Comparison of ENCODE assay signal across 20 mouse cellular contexts in the genomic region with DNA sequence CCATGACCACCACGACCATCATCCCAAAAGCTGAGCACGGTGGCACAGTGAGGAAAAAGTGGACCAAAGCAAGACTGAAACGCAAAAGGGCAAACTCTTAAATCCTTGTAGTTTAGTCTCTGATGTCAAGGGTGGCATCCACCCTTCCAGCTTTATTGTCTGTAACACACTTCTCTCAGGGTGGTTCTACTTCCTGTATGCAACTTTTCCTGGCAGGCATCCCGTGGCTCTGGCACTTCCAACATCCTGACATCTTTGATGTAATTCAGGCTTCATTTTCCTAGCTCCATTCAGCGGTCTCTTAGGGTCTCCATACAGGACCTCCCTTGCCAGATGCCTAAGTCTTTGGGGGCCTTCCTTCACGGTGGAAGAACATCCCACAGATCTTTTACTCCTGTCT.
DNase-seq lines count a peak whose midpoint lies in the region; ATAC-seq and TF ChIP-seq lines count a peak whose summit lies in the region.
"Had no signal": no experiment of that assay in that cellular context is flagged by ENCODE, and none has a peak within 500 bp of the region (broad histone marks: within the 10 kb centered on the region; RNA-seq: fewer than 3 reads in every experiment).

No protein-coding gene starts in this region.

- no peak overlapping the region for H3K4me2 ChIP-seq in lung, embryonic 14.5 days
- H3K4me2 ChIP-seq in heart, embryonic 16.5 days (ENCODE audit: low read depth, low read length) = no peak overlapping the region
- H3K4me2 ChIP-seq: embryonic facial prominence, embryonic 12.5 days; limb, embryonic 12.5 days; liver, embryonic 13.5 days; midbrain, embryonic 12.5 days; neural tube, embryonic 15.5 days had no signal

- H3K27ac ChIP-seq in heart, embryonic 10.5 days = no peak overlapping the region
- no peak overlapping the region for H3K27ac ChIP-seq in lung, embryonic 14.5 days (ENCODE audit: low read depth)
- peak overlapping the region; percentile 31; the same call in 1 of the 2 replicates for H3K27ac ChIP-seq in heart, embryonic 16.5 days (ENCODE audit: low read length)
- H3K27ac ChIP-seq: embryonic facial prominence, embryonic 12.5 days; layer of hippocampus, adult 2 months; limb, embryonic 12.5 days; liver, embryonic 13.5 days; midbrain, embryonic 12.5 days; neural tube, embryonic 15.5 days had no signal

- no peaks in the 10 kb centered on the region for H3K9me3 ChIP-seq in heart, embryonic 10.5 days
- H3K9me3 ChIP-seq in lung, embryonic 14.5 days (ENCODE audit: low read depth, low read length) = no peaks in the 10 kb centered on the region
- H3K9me3 ChIP-seq in heart, embryonic 16.5 days (replicated peaks; ENCODE audit: control insufficient read depth, low read length) = no peaks in the 10 kb centered on the region
- H3K9me3 ChIP-seq: embryonic facial prominence, embryonic 12.5 days; limb, embryonic 12.5 days; liver, embryonic 13.5 days; midbrain, embryonic 12.5 days; neural tube, embryonic 15.5 days had no signal

- TF ChIP-seq CTCF in lung, embryonic 14.5 days (IDR thresholded peaks at IDR 0.05; ENCODE audit: low read depth) = no peak

- peak; percentile 90 for DNase-seq in heart, adult 11 months
- DNase-seq in heart, embryonic 10.5 days (ENCODE audit: low spot score) = no peak
- peak; percentile 53 for DNase-seq in lung, embryonic 14.5 days
- DNase-seq in lung, postnatal 25 days (ENCODE audit: low spot score) = no peak
- DNase-seq in naive thymus-derived CD4-positive, alpha-beta T cell, adult 2 months (ENCODE audit: low read depth) = peak; percentile 12
- DNase-seq in left cerebral cortex, adult 9 months (ENCODE audit: low spot score in 2 of 2) = no peak
- DNase-seq in left cerebral cortex, adult 8-10 months (ENCODE audit: low spot score in 2 of 2) = no peak
- DNase-seq: adrenal gland, postnatal 10 days; cerebellum, adult 8-10 months; forebrain, postnatal 0 days; liver, embryonic 13.5 days; right cerebral cortex, postnatal 4 days had no signal

- 74% methylated on average over 6 of the region's 6 CpGs for WGBS in heart, embryonic 10.5 days
- 71% methylated on average over 6 of the region's 6 CpGs for WGBS in lung, embryonic 14.5 days
- 73% methylated on average over 6 of the region's 6 CpGs for WGBS in heart, embryonic 16.5 days

- H3K9ac ChIP-seq in lung, embryonic 14.5 days = no peak overlapping the region
- H3K9ac ChIP-seq in heart, embryonic 16.5 days (ENCODE audit: low read length) = no peak overlapping the region
- H3K9ac ChIP-seq: embryonic facial prominence, embryonic 12.5 days; forebrain, postnatal 0 days; limb, embryonic 12.5 days; liver, embryonic 13.5 days; midbrain, embryonic 12.5 days; neural tube, embryonic 15.5 days had no signal

- ATAC-seq in lung, embryonic 14.5 days (ENCODE audit: insufficient read depth) = no peak
- ATAC-seq in heart, embryonic 16.5 days (replicated peaks; ENCODE audit: extremely low read depth, insufficient read depth, low FRiP score) = no peak
- ATAC-seq: forebrain, postnatal 0 days; hindbrain, embryonic 16.5 days; intestine, postnatal 0 days had no signal

- no peaks in the 10 kb centered on the region for H3K27me3 ChIP-seq in heart, embryonic 10.5 days (ENCODE audit: insufficient read depth, poor library complexity, severe bottlenecking)
- H3K27me3 ChIP-seq in lung, embryonic 14.5 days (ENCODE audit: insufficient read depth, low read length) = no peaks in the 10 kb centered on the region
- no peaks in the 10 kb centered on the region for H3K27me3 ChIP-seq in heart, embryonic 16.5 days (ENCODE audit: control insufficient read depth, insufficient read depth, low read length)
- H3K27me3 ChIP-seq: embryonic facial prominence, embryonic 12.5 days; limb, embryonic 12.5 days; liver, embryonic 13.5 days; midbrain, embryonic 12.5 days; neural tube, embryonic 15.5 days had no signal

- peaks cover 17% of the 10 kb centered on the region; the same call in 1 of the 2 replicates for H3K36me3 ChIP-seq in heart, embryonic 10.5 days
- peaks cover 12% of the 10 kb centered on the region for H3K36me3 ChIP-seq in lung, embryonic 14.5 days (ENCODE audit: insufficient read depth)
- peaks cover 5% of the 10 kb centered on the region for H3K36me3 ChIP-seq in heart, embryonic 16.5 days (ENCODE audit: control insufficient read depth, insufficient read depth)
- H3K36me3 ChIP-seq: liver, embryonic 13.5 days; neural tube, embryonic 15.5 days had no signal

- H3K4me3 ChIP-seq in heart, embryonic 10.5 days = no peak overlapping the region
- no peak overlapping the region for H3K4me3 ChIP-seq in lung, embryonic 14.5 days (ENCODE audit: low read depth, low read length)
- no peak overlapping the region for H3K4me3 ChIP-seq in heart, embryonic 16.5 days (ENCODE audit: low read length)
- H3K4me3 ChIP-seq: embryonic facial prominence, embryonic 12.5 days; layer of hippocampus, adult 2 months; limb, embryonic 12.5 days; liver, embryonic 13.5 days; midbrain, embryonic 12.5 days; neural tube, embryonic 15.5 days had no signal

- peaks cover 26% of the 10 kb centered on the region for H3K4me1 ChIP-seq in heart, embryonic 10.5 days
- peaks cover 16% of the 10 kb centered on the region for H3K4me1 ChIP-seq in lung, embryonic 14.5 days (ENCODE audit: insufficient read depth)
- H3K4me1 ChIP-seq in heart, embryonic 16.5 days (ENCODE audit: control insufficient read depth, insufficient read depth, low read length) = peaks cover 36% of the 10 kb centered on the region
- H3K4me1 ChIP-seq: midbrain, embryonic 12.5 days had no signal

Comparison
In these comparisons a context has a peak if more than half of its experiments do, and no peak if none do; other contexts are left out.
1. DNase-seq: peak in heart, adult 11 months (single experiment), lung, embryonic 14.5 days (single experiment) and naive thymus-derived CD4-positive, alpha-beta T cell, adult 2 months (single experiment); none in heart, embryonic 10.5 days (single experiment), lung, postnatal 25 days (single experiment), left cerebral cortex, adult 9 months (0 of 2) and left cerebral cortex, adult 8-10 months (0 of 2).